Mouse (Mus musculus) kidney, adult 8-10 months (tissue): ENCODE measurements around the gene Olfr1111.
"Not testable (repeated sequence)": the region's sequence is repeated elsewhere in the genome, so short reads cannot be mapped to it uniquely, and the experiment has no call there.

Experiments
- DNase-seq, 2 experiments: peaks; one replicate each; pipeline ENCODE4 v3.0.0; 2022

Gene Olfr1111

GRCm38 (mm10) chr2:87152524-87152923 lies at the start of gene Olfr1111:
Olfr1111 (minus strand) TSS chr2:87152624.
- no peak for DNase-seq

GRCm38 (mm10) chr2:87187498-87187897 lies 35.1 kb upstream of the Olfr1111 start, which contains the start of gene Olfr1112:
Olfr1112 (plus strand) TSS chr2:87187798.
- DNase-seq: no peak

DNA sequence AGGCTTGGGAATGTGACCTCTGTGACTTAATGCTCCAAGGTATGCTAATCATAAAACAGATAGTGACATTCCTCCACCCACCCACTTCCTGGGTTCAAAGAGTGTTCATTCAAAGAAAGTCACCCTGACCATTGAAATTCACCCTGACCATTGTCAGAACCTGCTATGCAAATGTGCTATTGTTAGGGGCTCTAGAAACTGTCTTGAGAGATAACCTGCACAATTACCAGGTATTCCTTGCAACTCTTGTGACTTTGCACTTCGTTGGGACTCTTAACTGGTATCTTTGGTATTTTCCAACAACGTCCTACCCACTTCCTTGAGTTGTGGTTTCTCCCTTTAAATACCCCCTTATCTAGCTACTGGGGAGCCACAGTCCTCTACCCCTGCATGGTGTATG lies 15.3 kb upstream of the Olfr1111 start:
- not testable (repeated sequence) for DNase-seq

GRCm38 (mm10) chr2:87140200-87140599 lies 12.2 kb downstream of the Olfr1111 start, which contains the start of gene Olfr1110:
Olfr1110 (minus strand) TSS chr2:87140300.
- DNase-seq: no peak

DNA sequence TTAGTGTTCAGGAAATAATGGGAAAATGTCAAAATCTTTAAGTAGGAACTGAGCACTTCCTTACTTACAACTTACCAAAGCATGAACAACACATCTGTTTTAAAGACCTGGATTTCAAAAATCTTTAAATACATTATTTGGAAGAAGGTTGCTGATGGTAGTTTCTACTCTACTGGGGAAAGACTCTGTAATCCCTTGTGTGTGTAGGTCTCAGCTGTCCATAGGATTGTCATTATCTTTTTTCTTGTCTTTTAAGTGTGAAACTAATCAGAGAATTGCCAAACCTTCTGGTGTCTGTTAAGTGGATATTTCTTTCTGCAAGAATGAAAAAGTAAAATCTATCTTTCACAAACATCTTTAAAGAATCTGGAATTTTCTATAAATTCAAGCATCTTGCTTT lies 38.0 kb downstream of the Olfr1111 start, which contains the start of gene Olfr259:
TSS of gene Olfr259 (minus strand) at position 101 of the 400 bp plus-strand sequence.
- DNase-seq: no peak
